Mouse (Mus musculus) forebrain, embryonic 11.5 days (tissue): ENCODE measurements at regions not wholly inside any gene's neighbourhood (a gene's known extent, or its start where the extent isn't known, plus 50 kb on each side); places are given as distances from the start of the nearest gene placed in this dataset.

Experiments used
- ATAC-seq: fragments of 200-750 bp; cut with Nextera tagmentation; replicated peaks from 2 replicates; pipeline ENCODE4 v1.8.0; 2017; ENCODE audit warnings: moderate TSS enrichment; ENCODE audit not compliant: low FRiP score
- DNase-seq: peaks from one replicate; pipeline ENCODE4 v3.0.0-alpha.2; 2017; ENCODE audit warnings: low spot score
- H3K27ac ChIP-seq: fragments of 300-500 bp; sonication (generic); 2 replicates; pipeline ENCODE4 v1.5.1; 2014; ENCODE audit warnings: low read depth, low read length
- H3K27me3 ChIP-seq: fragments of 300-500 bp; sonication (generic); 2 replicates; pipeline ENCODE4 v1.6.1; 2014; ENCODE audit warnings: mild to moderate bottlenecking, low read length, mixed read lengths; ENCODE audit not compliant: control insufficient read depth, insufficient read depth
- H3K36me3 ChIP-seq: fragments of 300-500 bp; sonication (generic); 2 replicates; pipeline ENCODE4 v1.6.1; 2014; ENCODE audit warnings: mild to moderate bottlenecking, low read length, moderate library complexity, mixed read lengths; ENCODE audit not compliant: control insufficient read depth, insufficient read depth
- H3K4me1 ChIP-seq: fragments of 300-500 bp; sonication (generic); replicated peaks from 2 replicates; pipeline ENCODE4 v1.6.1; 2014; ENCODE audit warnings: low read length, mixed read lengths; ENCODE audit not compliant: control insufficient read depth, insufficient read depth
- H3K4me2 ChIP-seq: fragments of 300-500 bp; sonication (generic); 2 replicates; pipeline ENCODE4 v1.6.1; 2014; ENCODE audit warnings: low read depth, mild to moderate bottlenecking, low read length, moderate library complexity, mixed read lengths; ENCODE audit not compliant: severe bottlenecking
- H3K4me3 ChIP-seq: fragments of 300-500 bp; sonication (generic); 2 replicates; pipeline ENCODE4 v1.5.1; 2014; ENCODE audit warnings: low read depth, low read length
- H3K9ac ChIP-seq: fragments of 300-500 bp; sonication (generic); 2 replicates; pipeline ENCODE4 v1.6.1; 2014; ENCODE audit warnings: low read length
- H3K9me3 ChIP-seq: fragments of 300-500 bp; sonication (generic); 2 replicates; pipeline ENCODE4 v1.6.1; 2016; ENCODE audit warnings: low read length, mixed read lengths; ENCODE audit not compliant: control insufficient read depth
- WGBS: fragments of 180-500 bp; shearing (Covaris S2); extraction: QIAGEN DNeasy Blood & Tissue Kit; methylation state at CpG from one replicate; pipeline ENCODE4 v1.1.7; 2014; 5-methylcytosine and 5-hydroxymethylcytosine counted together

- H3K4me2 ChIP-seq, result no peak overlapping the region
- H3K27me3 ChIP-seq, result no peaks in the 10 kb centered on the region
- no peak for DNase-seq
- H3K36me3 ChIP-seq, result no peaks in the 10 kb centered on the region
- no peak overlapping the region for H3K4me3 ChIP-seq
- no peaks in the 10 kb centered on the region for H3K9me3 ChIP-seq
- no peak overlapping the region for H3K27ac ChIP-seq
- H3K9ac ChIP-seq, result no peak overlapping the region
- no peaks in the 10 kb centered on the region for H3K4me1 ChIP-seq
- ATAC-seq, result no peak
- 83% methylated on average over 3 of the region's 3 CpGs for WGBS
Measured at GRCm38 (mm10) chr3:62882310-62883073, 277.6 kb upstream of the Gpr149 start.

GRCm38 (mm10) chr3:62860731-62861130, 255.8 kb upstream of the Gpr149 start:
- DNase-seq (peak; percentile 53), ATAC-seq (peak; percentile 72)
- H3K27me3 ChIP-seq, result no peaks in the 10 kb centered on the region
- H3K4me2 ChIP-seq, result no peak overlapping the region
- no peaks in the 10 kb centered on the region for H3K9me3 ChIP-seq
- H3K4me1 ChIP-seq, result no peaks in the 10 kb centered on the region
- H3K9ac ChIP-seq, result no peak overlapping the region
- no peak overlapping the region for H3K27ac ChIP-seq
- H3K36me3 ChIP-seq, result no peaks in the 10 kb centered on the region
- no peak overlapping the region for H3K4me3 ChIP-seq
- 10% methylated on average over 3 of the region's 3 CpGs for WGBS

- Histone ChIP-seq H3K27ac (no peak overlapping the region), H3K4me3 (no peak overlapping the region), H3K27me3 (no peaks in the 10 kb centered on the region), H3K36me3 (no peaks in the 10 kb centered on the region), H3K9ac (no peak overlapping the region), H3K4me2 (no peak overlapping the region), H3K4me1 (no peaks in the 10 kb centered on the region), H3K9me3 (no peaks in the 10 kb centered on the region)
- DNase-seq (no peak), ATAC-seq (no peak)
- 82% methylated on average over 10 of the region's 10 CpGs for WGBS
Measured at GRCm38 (mm10) chr3:62835695-62836476, 230.9 kb upstream of the Gpr149 start.

- Histone ChIP-seq H3K27ac (no peak overlapping the region), H3K4me2 (no peak overlapping the region), H3K9me3 (no peaks in the 10 kb centered on the region), H3K4me1 (no peaks in the 10 kb centered on the region), H3K4me3 (no peak overlapping the region), H3K27me3 (no peaks in the 10 kb centered on the region), H3K9ac (no peak overlapping the region), H3K36me3 (no peaks in the 10 kb centered on the region)
- DNase-seq (no peak), ATAC-seq (no peak)
- 84% methylated on average over 3 of the region's 3 CpGs for WGBS
Measured at GRCm38 (mm10) chr3:62823892-62824291, 219.0 kb upstream of the Gpr149 start.

GRCm38 (mm10) chr3:62801044-62801443, 196.1 kb upstream of the Gpr149 start:
- 53% methylated on average over 2 of the region's 2 CpGs for WGBS
- H3K9ac ChIP-seq, result no peak overlapping the region
- H3K4me1 ChIP-seq, result no peaks in the 10 kb centered on the region
- DNase-seq (no peak), ATAC-seq (no peak)
- no peak overlapping the region for H3K4me3 ChIP-seq
- H3K9me3 ChIP-seq, result no peaks in the 10 kb centered on the region
- H3K27ac ChIP-seq, result no peak overlapping the region
- no peaks in the 10 kb centered on the region for H3K36me3 ChIP-seq
- H3K27me3 ChIP-seq, result no peaks in the 10 kb centered on the region
- H3K4me2 ChIP-seq, result no peak overlapping the region

- H3K27me3 ChIP-seq, result peaks cover 3% of the 10 kb centered on the region; the same call in 1 of the 2 replicates
- ATAC-seq (peak; percentile 77), DNase-seq (no peak)
- H3K9ac ChIP-seq, result no peak overlapping the region
- H3K4me3 ChIP-seq, result no peak overlapping the region
- H3K36me3 ChIP-seq, result no peaks in the 10 kb centered on the region
- H3K9me3 ChIP-seq, result peaks cover 2% of the 10 kb centered on the region; the same call in 1 of the 2 replicates
- H3K4me2 ChIP-seq, result no peak overlapping the region
- WGBS, result 10% methylated on average over 2 of the region's 2 CpGs
- H3K4me1 ChIP-seq, result no peaks in the 10 kb centered on the region
- no peak overlapping the region for H3K27ac ChIP-seq
Measured at GRCm38 (mm10) chr3:62786233-62786632, 181.3 kb upstream of the Gpr149 start.
